Comparison of ENCODE assay signal across 26 mouse cellular contexts in the genomic region with DNA sequence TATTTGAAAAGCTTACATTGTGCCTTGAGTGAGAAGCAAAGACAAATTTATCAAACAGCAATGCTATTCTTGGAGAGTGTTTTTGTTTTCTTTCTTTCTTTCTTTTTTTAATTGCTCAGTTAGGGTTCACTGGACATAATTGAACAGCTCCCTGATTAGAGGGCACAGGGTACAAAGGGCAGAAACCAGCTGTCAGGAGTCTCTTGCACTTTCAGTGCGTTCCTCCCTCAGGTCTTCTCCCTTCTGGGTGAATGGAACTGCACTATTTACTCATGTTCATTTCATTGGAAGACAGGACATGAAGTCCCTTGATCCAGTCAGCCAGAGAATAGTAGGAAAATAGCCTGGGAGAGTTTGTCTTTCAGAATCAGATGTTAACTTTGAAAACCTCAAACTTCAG.
DNase-seq lines count a peak whose midpoint lies in the region; ATAC-seq lines count a peak whose summit lies in the region.
"Had no signal": no experiment of that assay in that cellular context is flagged by ENCODE, and none has a peak within 500 bp of the region (broad histone marks: within the 10 kb centered on the region; RNA-seq: fewer than 3 reads in every experiment).

No protein-coding gene starts in this region.

- 15% methylated on average over 1 of the region's 1 CpGs for WGBS in kidney, embryonic 14.5 days

- no peaks in the 10 kb centered on the region for H3K27me3 ChIP-seq in kidney, embryonic 14.5 days (ENCODE audit: control insufficient read depth, insufficient read depth, low read length)
- H3K27me3 ChIP-seq: embryonic facial prominence, embryonic 15.5 days; forebrain, embryonic 12.5 days; hindbrain, embryonic 15.5 days; midbrain, embryonic 13.5 days; neural tube, embryonic 13.5 days had no signal

- H3K9me3 ChIP-seq in kidney, embryonic 14.5 days (ENCODE audit: control insufficient read depth, low read length): no peaks in the 10 kb centered on the region
- H3K9me3 ChIP-seq: embryonic facial prominence, embryonic 10.5 days; embryonic facial prominence, embryonic 15.5 days; forebrain, embryonic 12.5 days; hindbrain, embryonic 10.5 days; hindbrain, embryonic 15.5 days; midbrain, embryonic 13.5 days; neural tube, embryonic 13.5 days had no signal

- no peak overlapping the region for H3K27ac ChIP-seq in kidney, embryonic 14.5 days (ENCODE audit: low read depth, low read length)
- H3K27ac ChIP-seq: embryonic facial prominence, embryonic 10.5 days; embryonic facial prominence, embryonic 15.5 days; forebrain, embryonic 12.5 days; hindbrain, embryonic 10.5 days; hindbrain, embryonic 15.5 days; midbrain, embryonic 13.5 days; neural tube, embryonic 13.5 days had no signal

- no peaks in the 10 kb centered on the region for H3K4me1 ChIP-seq in kidney, embryonic 14.5 days (ENCODE audit: control insufficient read depth, insufficient read depth, low read length)
- H3K4me1 ChIP-seq: embryonic facial prominence, embryonic 10.5 days; embryonic facial prominence, embryonic 15.5 days; forebrain, embryonic 12.5 days; hindbrain, embryonic 10.5 days; hindbrain, embryonic 15.5 days; midbrain, embryonic 13.5 days; neural tube, embryonic 13.5 days had no signal

- peak; percentile 22 for DNase-seq in retina, postnatal 1 day
- no peak for DNase-seq in retina, embryonic 14.5 days (ENCODE audit: low spot score)
- peak; percentile 18 for DNase-seq in kidney, postnatal 14 days
- no peak for DNase-seq in gastrocnemius, postnatal 4 days (ENCODE audit: low spot score in 2 of 2)
- no peak for DNase-seq in cerebellum, postnatal 4 days (ENCODE audit: low spot score in 2 of 2)
- no peak for DNase-seq in adipocyte (ENCODE audit: low spot score)
- DNase-seq: adrenal gland, adult 2 months; adrenal gland, postnatal 36 days; cerebellum, adult 18-20 months; cerebellum, postnatal 10 days; forebrain, postnatal 0 days; gastrocnemius, postnatal 10 days; heart, postnatal 14 days; liver; lung, postnatal 4 days; right cerebral cortex, postnatal 14 days; thymus, postnatal 4 days had no signal

- no peak overlapping the region for H3K4me2 ChIP-seq in kidney, embryonic 14.5 days (replicated peaks; ENCODE audit: low read depth, low read length)
- H3K4me2 ChIP-seq: embryonic facial prominence, embryonic 15.5 days; forebrain, embryonic 12.5 days; hindbrain, embryonic 15.5 days; midbrain, embryonic 13.5 days; neural tube, embryonic 13.5 days had no signal

- ATAC-seq in kidney, embryonic 14.5 days (ENCODE audit: low FRiP score, low TSS enrichment): peak; percentile 57; the same call in 1 of the 2 replicates
- ATAC-seq: CD4-positive, CD25-positive, alpha-beta regulatory T cell, adult 4 months; forebrain, postnatal 0 days; midbrain, embryonic 13.5 days had no signal

- H3K9ac ChIP-seq in kidney, embryonic 14.5 days (ENCODE audit: low read depth, low read length): no peak overlapping the region
- H3K9ac ChIP-seq: embryonic facial prominence, embryonic 15.5 days; forebrain, embryonic 12.5 days; forebrain, postnatal 0 days; hindbrain, embryonic 15.5 days; midbrain, embryonic 13.5 days; neural tube, embryonic 13.5 days had no signal

- no peaks in the 10 kb centered on the region for H3K36me3 ChIP-seq in kidney, embryonic 14.5 days (ENCODE audit: control insufficient read depth, insufficient read depth, low read length)
- H3K36me3 ChIP-seq: embryonic facial prominence, embryonic 10.5 days; embryonic facial prominence, embryonic 15.5 days; forebrain, embryonic 12.5 days; hindbrain, embryonic 10.5 days; hindbrain, embryonic 15.5 days; midbrain, embryonic 13.5 days; neural tube, embryonic 13.5 days had no signal

- H3K4me3 ChIP-seq in kidney, embryonic 14.5 days (ENCODE audit: low read length): no peak overlapping the region
- H3K4me3 ChIP-seq: embryonic facial prominence, embryonic 10.5 days; embryonic facial prominence, embryonic 15.5 days; forebrain, embryonic 12.5 days; hindbrain, embryonic 10.5 days; hindbrain, embryonic 15.5 days; midbrain, embryonic 13.5 days; neural tube, embryonic 13.5 days had no signal

Comparison
In these comparisons a context has a peak if more than half of its experiments do, and no peak if none do; other contexts are left out.
1. DNase-seq: peak in retina, postnatal 1 day (single experiment) and kidney, postnatal 14 days (single experiment); none in retina, embryonic 14.5 days (single experiment), gastrocnemius, postnatal 4 days (0 of 2), cerebellum, postnatal 4 days (0 of 2) and adipocyte (single experiment).